Mouse (Mus musculus): ENCODE measurements around the gene Thra. TPM values are rescaled to one million over a fixed set of nuclear protein-coding genes. Genes with fewer than 3 reads are reported as not detected.

The Thra gene
- polyA plus RNA-seq, 1 experiment from 2014 or later: 59.8 TPM

DNA sequence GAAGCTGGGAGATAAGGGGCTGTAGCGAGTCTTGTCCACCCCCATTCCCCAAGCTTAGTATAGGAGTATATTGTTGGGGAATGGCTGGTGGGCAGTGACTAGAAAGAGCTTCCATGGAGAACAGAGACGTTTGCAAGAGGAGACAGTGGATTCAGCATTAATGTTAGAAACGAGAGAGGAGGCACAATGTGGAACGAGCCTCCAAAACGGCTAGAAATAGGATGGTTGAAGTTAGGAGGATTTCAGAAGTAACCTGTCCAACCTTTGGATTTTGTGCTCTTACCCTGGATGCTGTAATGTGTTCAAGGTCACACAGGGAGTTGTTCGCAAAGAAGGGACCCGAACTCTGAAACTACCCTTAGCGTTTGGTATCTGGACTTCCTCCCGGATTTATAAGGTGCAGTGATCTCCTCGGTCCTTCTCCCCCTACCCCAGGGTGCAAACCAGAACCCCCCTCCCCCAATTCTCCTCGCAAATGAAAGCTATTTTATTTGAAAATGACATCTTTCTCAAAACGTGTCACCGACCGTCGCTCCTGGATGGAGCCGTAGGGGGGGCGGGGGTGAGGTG, 698 bp downstream of the Thra start:
- Histone ChIP-seq H3K4me1 (peaks cover 71% of the 10 kb centered on the region), H3K4me2 (peak overlapping the region; percentile 74), H3K36me3 (replicated peaks) (no peaks in the 10 kb centered on the region), H3K27me3 (no peaks in the 10 kb centered on the region), H3K9ac (peak overlapping the region; percentile 94), H3K27ac (peak overlapping the region; percentile 98), H3K4me3 (replicated peaks) (peak overlapping the region; percentile 84), H3K9me3 (no peaks in the 10 kb centered on the region)
- 2% methylated on average over 17 of the region's 17 CpGs for WGBS
- no peak for ATAC-seq (ENCODE audit: low FRiP score)

DNA sequence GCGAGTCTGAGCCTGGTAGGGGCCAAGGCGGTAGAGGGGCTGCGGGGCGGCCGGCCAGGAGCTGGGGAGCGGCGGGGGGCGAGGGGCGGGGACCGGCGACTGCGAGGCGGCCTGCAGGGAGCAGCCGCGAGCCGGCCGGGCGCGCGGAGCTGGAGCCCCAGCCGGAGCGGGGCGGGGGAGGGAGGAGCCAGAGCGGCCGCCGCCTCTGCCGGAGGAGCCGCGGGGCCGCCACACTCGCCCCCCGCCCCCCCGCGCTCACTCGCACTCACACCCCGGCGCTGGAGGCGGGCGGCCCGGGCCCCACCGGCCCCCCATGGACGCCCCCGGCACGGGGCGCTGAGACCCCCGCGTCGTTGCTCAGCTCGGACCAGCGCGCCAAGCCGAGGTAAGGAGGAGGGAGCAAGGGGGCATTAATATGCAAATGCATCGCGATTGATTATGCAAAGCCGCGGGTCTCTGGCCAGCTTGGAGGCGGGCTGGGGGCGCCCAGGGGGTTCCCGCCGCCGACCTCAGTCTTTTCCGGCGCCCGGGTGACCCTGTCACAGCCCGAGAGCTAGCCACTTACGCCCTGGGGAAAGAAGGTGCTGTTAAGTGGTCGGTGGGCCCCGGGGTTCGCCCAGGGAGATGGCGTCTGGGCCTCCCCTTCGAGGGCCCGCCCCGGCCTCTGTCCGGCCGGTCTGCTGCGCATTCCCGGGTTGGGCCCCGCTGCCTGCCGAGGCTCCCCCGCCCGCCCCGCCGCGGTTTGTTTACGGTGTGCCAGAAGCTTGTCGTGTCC, 1.4 kb downstream of the Thra start:
- peak overlapping the region; percentile 98 for H3K27ac ChIP-seq
- peaks cover 77% of the 10 kb centered on the region for H3K4me1 ChIP-seq
- peak overlapping the region; percentile 84 for H3K4me3 ChIP-seq (replicated peaks)
- WGBS: 1% methylated on average over 60 of the region's 86 CpGs
- H3K9me3 ChIP-seq: no peaks in the 10 kb centered on the region
- ATAC-seq (ENCODE audit: low FRiP score): peak; percentile 76
- H3K27me3 ChIP-seq: no peaks in the 10 kb centered on the region
- H3K4me2 ChIP-seq: peak overlapping the region; percentile 74
- peak overlapping the region; percentile 94 for H3K9ac ChIP-seq
- no peaks in the 10 kb centered on the region for H3K36me3 ChIP-seq (replicated peaks)

DNA sequence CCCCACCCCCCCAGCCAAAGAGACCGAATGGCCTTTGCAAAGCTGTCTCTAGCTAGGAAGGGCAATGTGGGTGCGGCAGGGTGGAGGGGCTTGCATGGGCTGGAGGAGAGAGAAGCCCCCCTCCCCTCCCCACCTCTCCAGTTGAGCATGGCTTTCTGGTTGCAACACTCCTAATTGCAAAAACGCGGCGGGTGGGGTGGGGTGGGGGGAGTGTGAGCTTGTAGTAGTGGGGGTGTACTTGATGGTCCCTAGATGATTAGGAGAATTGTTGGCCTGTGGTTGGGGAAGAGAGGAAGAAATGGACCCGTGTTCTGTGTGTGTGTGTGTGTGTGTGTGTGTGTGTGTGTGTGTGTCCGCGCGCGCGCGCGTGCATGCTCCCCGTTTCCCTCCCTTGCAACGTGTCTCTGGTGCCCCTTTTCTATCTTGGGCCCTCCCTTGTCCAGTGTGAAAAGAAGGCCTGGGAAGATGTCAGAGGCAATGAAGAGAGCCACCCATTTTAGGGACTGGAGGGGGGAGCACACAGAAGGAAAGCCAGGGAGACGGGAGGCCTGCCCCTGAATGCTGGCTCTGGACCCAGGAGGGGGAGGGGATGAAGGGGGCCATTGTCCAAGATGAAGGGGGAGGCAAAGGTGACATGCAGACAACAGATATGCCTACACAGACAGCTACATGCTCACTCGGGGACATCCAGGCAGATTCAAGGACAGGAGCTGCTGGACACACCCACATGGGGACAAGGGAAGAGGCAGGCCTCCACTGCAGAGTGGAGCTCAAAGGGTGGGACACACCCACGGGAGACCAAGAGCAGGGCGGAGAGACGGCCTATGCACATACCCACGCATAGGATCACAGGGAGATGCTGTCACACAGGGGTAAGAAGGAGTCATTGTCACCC, 2.2 kb downstream of the Thra start:
- Histone ChIP-seq H3K27ac (peak overlapping the region; percentile 98), H3K4me2 (peak overlapping the region; percentile 74), H3K36me3 (replicated peaks) (no peaks in the 10 kb centered on the region), H3K9me3 (no peaks in the 10 kb centered on the region), H3K4me3 (replicated peaks) (peak overlapping the region; percentile 84), H3K4me1 (peaks cover 86% of the 10 kb centered on the region), H3K9ac (peak overlapping the region; percentile 94), H3K27me3 (no peaks in the 10 kb centered on the region)
- ATAC-seq (ENCODE audit: low FRiP score): peak; percentile 9; the same call in 1 of the 2 replicates
- 5% methylated on average over 20 of the region's 21 CpGs for WGBS

DNA sequence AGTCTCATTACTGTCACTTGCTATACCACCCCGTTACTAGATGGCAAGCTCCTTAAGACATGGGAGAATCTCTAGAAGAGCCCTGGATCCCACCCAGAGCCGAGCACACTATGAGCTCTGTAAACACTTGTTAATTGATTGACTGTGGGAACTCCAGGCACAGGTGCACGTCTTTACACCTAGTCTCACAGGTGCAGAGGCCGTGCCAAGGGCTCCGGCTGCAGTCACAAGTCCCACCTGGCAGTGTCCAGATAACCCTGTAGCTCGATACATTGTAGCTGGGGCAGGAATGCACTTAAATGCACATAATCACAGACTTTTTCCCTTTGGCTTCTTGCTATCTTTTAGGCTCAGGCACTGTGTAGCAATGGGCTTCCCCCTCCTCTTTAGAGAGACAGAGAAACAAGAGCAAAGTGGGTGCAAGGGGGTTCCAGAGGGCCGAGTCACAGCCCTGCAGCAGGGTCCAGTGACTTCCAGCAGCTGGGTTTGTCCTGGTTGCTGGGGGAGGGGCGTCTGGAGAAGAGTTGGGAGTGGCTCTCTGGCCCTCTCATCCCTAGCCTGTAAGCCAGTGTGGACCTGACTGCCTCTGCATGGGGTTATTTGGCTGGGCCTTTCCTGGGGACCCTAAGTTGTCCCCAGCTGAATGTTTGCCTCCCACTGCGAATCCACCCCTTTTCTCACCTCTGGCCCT, 3.4 kb downstream of the Thra start:
- H3K27ac ChIP-seq: peak overlapping the region; percentile 98
- H3K27me3 ChIP-seq: no peaks in the 10 kb centered on the region
- 5% methylated on average over 9 of the region's 9 CpGs for WGBS
- H3K4me1 ChIP-seq: peaks cover 89% of the 10 kb centered on the region
- no peaks in the 10 kb centered on the region for H3K36me3 ChIP-seq (replicated peaks)
- no peak for ATAC-seq (ENCODE audit: low FRiP score)
- peak overlapping the region; percentile 74 for H3K4me2 ChIP-seq
- no peaks in the 10 kb centered on the region for H3K9me3 ChIP-seq
- H3K4me3 ChIP-seq (replicated peaks): peak overlapping the region; percentile 84
- H3K9ac ChIP-seq: peak overlapping the region; percentile 94

DNA sequence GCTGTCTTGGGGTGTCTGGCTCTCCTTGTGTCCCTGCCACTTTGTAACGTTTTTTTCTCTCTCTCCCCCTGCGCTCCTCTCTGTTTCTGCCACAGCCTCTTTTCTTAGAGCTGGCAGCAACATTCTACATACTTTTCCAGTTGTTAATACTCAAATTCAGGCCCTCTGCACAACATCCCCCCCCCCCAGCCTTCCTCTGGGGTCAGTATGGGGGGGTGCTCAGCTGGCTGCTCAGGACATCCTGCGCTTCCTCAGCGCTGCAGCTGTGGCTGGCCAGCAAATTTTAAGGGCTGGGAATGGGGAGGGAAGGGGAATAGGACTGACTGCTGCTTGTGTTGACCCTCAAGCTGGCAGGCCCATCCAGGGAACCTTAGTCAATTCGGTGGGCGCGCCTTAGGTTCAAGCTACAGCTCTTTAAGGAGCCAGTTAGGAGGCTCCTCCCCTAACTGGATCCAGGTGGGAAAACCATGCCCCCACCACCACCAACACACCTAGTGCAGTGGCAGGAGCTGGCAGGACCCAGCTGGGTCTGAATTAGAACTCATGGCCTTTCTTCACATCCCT, 4.1 kb downstream of the Thra start:
- peak overlapping the region; percentile 84 for H3K4me3 ChIP-seq (replicated peaks)
- 41% methylated on average over 7 of the region's 7 CpGs for WGBS
- H3K4me2 ChIP-seq: peak overlapping the region; percentile 74
- H3K9ac ChIP-seq: peak overlapping the region; percentile 94
- no peak for ATAC-seq (ENCODE audit: low FRiP score)
- H3K4me1 ChIP-seq: peaks cover 90% of the 10 kb centered on the region
- peak overlapping the region; percentile 98 for H3K27ac ChIP-seq
- no peaks in the 10 kb centered on the region for H3K36me3 ChIP-seq (replicated peaks)
- no peaks in the 10 kb centered on the region for H3K9me3 ChIP-seq
- no peaks in the 10 kb centered on the region for H3K27me3 ChIP-seq

DNA sequence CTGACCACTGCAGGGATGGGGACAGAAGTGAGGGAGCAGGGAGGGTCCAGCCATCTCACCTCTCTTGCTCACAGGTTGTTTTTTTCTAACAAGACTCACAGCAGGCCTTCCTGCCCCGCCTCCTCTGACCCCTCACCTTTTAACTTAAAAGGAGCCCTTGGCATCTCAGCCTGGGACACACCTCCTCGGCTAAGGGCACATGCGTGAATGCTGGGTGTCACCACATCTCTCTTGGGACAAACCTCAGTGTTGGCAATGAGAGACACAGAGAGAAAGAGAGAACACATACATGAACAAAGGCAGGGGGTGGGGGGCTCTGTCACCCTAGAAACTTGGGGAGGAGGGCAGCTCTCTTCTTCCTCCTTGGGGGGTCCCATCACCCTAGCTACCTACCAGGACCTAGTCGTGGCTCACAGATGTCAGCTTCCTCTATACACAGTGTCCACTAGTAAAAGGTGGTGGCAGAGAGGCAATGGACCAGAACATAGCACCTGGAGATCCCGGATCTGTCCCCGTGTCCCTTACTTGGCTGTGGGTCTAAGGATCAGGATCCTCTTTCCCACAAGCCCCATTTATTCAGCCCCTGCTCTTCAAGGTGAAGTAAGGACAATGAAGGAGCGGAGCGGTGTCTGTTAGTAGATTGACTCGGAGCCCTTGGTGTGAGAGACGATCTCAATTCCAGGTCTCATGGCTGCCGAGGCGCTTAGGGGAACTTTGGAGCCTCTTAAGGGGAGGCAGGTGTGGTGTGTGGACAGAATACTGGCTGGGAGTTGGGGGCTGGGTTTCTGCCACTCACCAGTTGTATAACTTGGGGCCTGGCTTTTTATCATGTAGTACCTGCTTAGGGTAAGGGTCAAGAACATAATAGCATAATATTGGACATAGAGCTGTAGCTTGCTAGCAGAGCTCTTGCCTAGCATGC, 5.8 kb downstream of the Thra start:
- Histone ChIP-seq H3K27me3 (no peaks in the 10 kb centered on the region), H3K4me2 (peak overlapping the region; percentile 50), H3K27ac (peak overlapping the region; percentile 94), H3K4me3 (replicated peaks) (no peak overlapping the region), H3K36me3 (replicated peaks) (no peaks in the 10 kb centered on the region), H3K9me3 (no peaks in the 10 kb centered on the region), H3K9ac (peak overlapping the region; percentile 55; the same call in 1 of the 2 replicates), H3K4me1 (peaks cover 90% of the 10 kb centered on the region)
- no peak for ATAC-seq (ENCODE audit: low FRiP score)
- 49% methylated on average over 12 of the region's 12 CpGs for WGBS

DNA sequence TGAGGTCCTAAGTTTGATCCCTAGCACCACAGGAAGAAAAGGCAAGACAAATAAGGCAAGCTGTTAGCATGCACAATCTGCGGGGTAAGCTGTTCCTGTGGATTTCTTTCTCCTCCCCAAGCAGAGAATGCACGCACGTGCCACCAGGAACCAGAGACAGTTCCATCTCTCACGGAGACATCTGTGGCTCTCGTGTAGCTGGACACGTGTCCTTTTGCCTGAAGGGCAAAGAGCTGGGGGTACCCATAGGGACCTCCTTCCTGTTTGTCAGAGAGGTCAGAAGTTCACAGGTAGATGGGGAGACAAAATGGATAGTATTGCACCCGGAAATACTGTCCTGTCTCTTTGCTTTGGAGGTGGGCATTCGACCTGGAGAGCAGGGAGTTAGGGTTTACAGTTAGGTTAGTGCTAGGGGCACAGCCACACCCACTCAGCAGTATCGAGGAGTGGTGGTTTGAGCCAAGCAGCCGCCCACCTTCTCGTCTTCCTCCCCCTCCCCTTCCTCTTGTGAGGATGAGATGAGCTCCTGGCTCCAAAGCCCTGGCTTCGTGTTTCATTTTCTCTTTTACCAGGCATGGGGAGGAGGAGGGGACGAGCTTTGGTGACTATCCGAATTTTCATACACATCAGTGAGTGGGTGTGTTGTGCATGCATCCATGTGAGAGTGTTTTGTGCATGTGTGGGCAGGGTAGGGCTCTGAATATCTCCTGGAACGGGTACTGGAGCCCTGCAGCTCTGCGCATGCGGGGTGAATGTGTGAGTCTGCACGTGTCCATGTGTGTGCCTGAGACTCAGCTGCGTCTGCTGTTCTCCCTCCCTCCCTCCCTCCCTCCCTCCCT, 6.6 kb downstream of the Thra start:
- no peaks in the 10 kb centered on the region for H3K9me3 ChIP-seq
- peaks cover 97% of the 10 kb centered on the region for H3K4me1 ChIP-seq
- ATAC-seq (ENCODE audit: low FRiP score): peak; percentile 62
- H3K27ac ChIP-seq: peak overlapping the region; percentile 94
- no peaks in the 10 kb centered on the region for H3K36me3 ChIP-seq (replicated peaks)
- 9% methylated on average over 19 of the region's 19 CpGs for WGBS
- H3K4me2 ChIP-seq: peak overlapping the region; percentile 50
- H3K27me3 ChIP-seq: no peaks in the 10 kb centered on the region
- peak overlapping the region; percentile 18 for H3K4me3 ChIP-seq (replicated peaks)
- H3K9ac ChIP-seq: peak overlapping the region; percentile 55; the same call in 1 of the 2 replicates

DNA sequence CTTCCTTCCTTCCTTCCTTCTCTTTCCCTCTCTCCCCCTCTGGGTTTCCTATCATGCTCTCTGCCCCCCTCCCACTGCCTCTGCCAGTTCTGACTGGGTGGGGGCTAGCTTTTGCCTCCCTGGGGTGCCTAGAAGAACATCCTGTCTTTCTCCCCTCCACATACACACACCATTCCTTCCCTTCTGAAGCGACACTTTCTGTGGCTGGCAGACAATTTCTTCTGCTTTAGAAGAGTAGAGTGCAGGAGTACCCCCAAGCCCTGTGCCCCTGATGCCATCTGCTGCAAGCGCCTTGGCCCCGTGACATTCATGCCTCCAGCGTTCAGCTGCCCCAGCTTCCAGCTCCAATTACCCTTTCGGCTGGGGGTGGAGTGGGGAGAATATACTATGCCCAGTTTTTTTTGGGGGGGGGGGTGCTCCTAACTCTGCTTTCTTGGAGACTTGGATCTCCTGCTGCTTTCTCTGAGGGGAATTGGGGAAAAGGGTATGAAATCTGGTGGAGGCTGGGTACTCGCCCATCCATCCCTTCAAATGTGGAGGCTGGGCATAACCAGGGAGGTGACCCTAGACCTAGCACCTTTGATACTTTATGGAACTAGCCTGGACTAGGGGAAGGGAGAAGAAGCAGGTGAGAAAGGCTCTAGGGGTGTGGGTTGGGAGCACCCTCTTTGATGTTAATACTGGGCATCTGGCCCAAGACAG, 7.5 kb downstream of the Thra start:
- peak overlapping the region; percentile 50 for H3K4me2 ChIP-seq
- peak overlapping the region; percentile 18 for H3K4me3 ChIP-seq (replicated peaks)
- peak overlapping the region; percentile 55 for H3K9ac ChIP-seq
- no peak for ATAC-seq (ENCODE audit: low FRiP score)
- H3K9me3 ChIP-seq: no peaks in the 10 kb centered on the region
- H3K27me3 ChIP-seq: no peaks in the 10 kb centered on the region
- H3K36me3 ChIP-seq (replicated peaks): no peaks in the 10 kb centered on the region
- peak overlapping the region; percentile 94 for H3K27ac ChIP-seq
- WGBS: 27% methylated on average over 6 of the region's 6 CpGs
- peaks cover 100% of the 10 kb centered on the region for H3K4me1 ChIP-seq

DNA sequence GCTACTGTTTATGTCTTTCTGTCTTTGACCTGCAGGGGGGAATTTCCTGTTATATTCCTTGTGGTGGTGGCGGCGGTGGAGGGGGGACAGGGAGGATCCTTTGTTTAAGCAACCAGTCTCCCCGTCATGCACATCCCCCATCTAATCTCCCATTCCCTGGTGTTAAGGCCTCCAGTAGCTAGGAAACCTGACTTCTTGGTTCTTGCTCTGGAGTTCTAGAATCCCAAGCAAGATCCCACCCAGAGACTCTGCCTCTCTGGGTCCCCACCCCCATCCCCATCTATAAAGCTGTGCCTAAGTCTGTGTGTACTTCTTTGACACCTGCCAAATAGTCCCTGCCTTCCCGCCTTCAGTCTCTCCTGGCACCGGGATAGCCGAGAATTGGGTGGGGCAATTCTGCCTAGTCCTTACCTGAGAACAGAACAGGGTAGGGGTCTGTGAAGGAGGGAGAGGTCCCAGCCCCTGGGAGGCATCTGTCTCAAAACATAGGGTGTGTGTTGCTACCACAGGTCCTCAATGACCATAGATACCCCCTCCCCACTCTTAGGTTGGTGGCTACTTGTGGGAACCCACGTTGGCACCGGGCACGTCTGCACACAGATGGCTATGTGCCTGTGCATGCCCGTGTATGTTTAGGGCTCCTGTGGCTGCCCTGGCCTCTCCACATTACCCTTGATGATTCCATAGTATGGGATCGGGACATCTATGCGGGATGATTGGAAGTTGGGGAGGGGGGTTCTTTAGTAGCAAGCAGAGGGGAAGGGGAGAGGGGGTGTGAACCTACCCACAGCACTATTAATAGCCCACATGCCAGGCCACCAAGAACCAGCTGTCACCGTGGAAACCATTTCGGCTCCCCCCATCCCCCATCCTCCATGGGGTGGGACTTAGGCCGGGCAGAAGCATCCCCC, 8.3 kb downstream of the Thra start:
- Histone ChIP-seq H3K36me3 (replicated peaks) (peaks cover 6% of the 10 kb centered on the region), H3K27me3 (no peaks in the 10 kb centered on the region), H3K4me3 (replicated peaks) (peak overlapping the region; percentile 16), H3K27ac (peak overlapping the region; percentile 94), H3K4me2 (peak overlapping the region; percentile 50), H3K9me3 (no peaks in the 10 kb centered on the region), H3K9ac (peak overlapping the region; percentile 55), H3K4me1 (peaks cover 93% of the 10 kb centered on the region)
- 17% methylated on average over 15 of the region's 15 CpGs for WGBS
- ATAC-seq (ENCODE audit: low FRiP score): peak; percentile 39
